Mouse (Mus musculus) hindbrain, embryonic 13.5 days (tissue): ENCODE data around the gene Olfr317. TPM values are rescaled to one million over a fixed set of nuclear protein-coding genes. Genes with fewer than 3 reads are reported as not detected.
"Not testable (repeated sequence)": the region's sequence is repeated elsewhere in the genome, so short reads cannot be mapped to it uniquely, and the experiment has no call there.

Experiments
- ATAC-seq: fragments of 200-750 bp; cut with Nextera tagmentation; 2 replicates; pipeline ENCODE4 v1.8.0; 2017; ENCODE audit warnings: moderate TSS enrichment; ENCODE audit not compliant: low FRiP score
- H3K27ac ChIP-seq: fragments of 300-500 bp; sonication (generic); 2 replicates; pipeline ENCODE4 v1.5.1; 2015; ENCODE audit warnings: inconsistent platforms, mild to moderate bottlenecking, moderate library complexity
- H3K27me3 ChIP-seq: fragments of 300-500 bp; sonication (generic); 2 replicates; pipeline ENCODE4 v1.6.1; 2015; ENCODE audit warnings: mild to moderate bottlenecking, inconsistent platforms
- H3K36me3 ChIP-seq: fragments of 300-500 bp; sonication (generic); 2 replicates; pipeline ENCODE4 v1.6.1; 2015; ENCODE audit warnings: mild to moderate bottlenecking, inconsistent platforms
- H3K4me1 ChIP-seq: fragments of 300-500 bp; sonication (generic); replicated peaks from 2 replicates; pipeline ENCODE4 v1.6.1; 2015; ENCODE audit warnings: inconsistent platforms
- H3K4me2 ChIP-seq: fragments of 300-500 bp; sonication (generic); 2 replicates; pipeline ENCODE4 v1.6.1; 2015; ENCODE audit warnings: inconsistent platforms, mild to moderate bottlenecking, moderate library complexity
- H3K4me3 ChIP-seq: fragments of 300-500 bp; sonication (generic); 2 replicates; pipeline ENCODE4 v1.5.1; 2015; ENCODE audit warnings: mild to moderate bottlenecking, inconsistent platforms
- H3K9ac ChIP-seq: fragments of 300-500 bp; sonication (generic); 2 replicates; pipeline ENCODE4 v1.6.1; 2015; ENCODE audit warnings: mild to moderate bottlenecking, inconsistent platforms
- H3K9me3 ChIP-seq: fragments of 300-500 bp; sonication (generic); 2 replicates; pipeline ENCODE4 v1.6.1; 2016; ENCODE audit warnings: inconsistent platforms
- WGBS: fragments of 180-500 bp; shearing (Covaris S2); methylation state at CpG from one replicate; pipeline ENCODE4 v1.1.7; 2015; 5-methylcytosine and 5-hydroxymethylcytosine counted together
- polyA plus RNA-seq: library from polyadenylated mRNA; unstranded; fragments of >200 nt; fragmentation: Nextera tagmentation; extraction: Ambion mirVana; gene quantifications from 2 replicates; pipeline ENCODE4 v1.2.1, GENCODE M21; 2015

The Olfr317 gene
- 0.14 and 0.23 TPM in 2 replicates for polyA plus RNA-seq

DNA sequence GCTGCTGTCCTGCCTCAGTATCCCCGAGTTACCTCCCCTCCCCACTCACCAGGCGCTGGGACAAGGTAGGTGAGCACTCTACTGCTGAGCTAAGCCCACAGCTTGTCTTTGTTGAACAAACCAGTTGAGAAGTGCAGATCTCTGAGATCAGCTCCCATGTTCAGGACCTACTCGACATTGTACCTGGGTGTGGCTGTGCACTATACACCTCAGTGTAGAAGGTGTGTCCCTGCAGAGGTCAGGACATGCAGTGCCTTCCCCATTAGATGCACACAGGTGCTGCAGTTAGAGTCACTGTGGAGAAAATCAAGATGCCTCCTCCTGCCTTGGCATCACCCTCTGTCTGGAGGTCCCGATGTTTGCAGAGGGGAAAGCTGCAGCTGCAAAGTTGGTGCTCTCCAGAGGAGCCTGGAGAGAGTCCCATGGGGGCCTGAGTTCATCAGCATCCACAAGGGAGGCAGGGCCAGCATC is at the start of gene Olfr317:
Olfr317 (minus strand) TSS at position 421 of the 471 bp plus-strand sequence.
- 79% methylated on average over 4 of the region's 4 CpGs for WGBS
- Histone ChIP-seq H3K4me1 (no peaks in the 10 kb centered on the region), H3K4me3 (no peak within 1 kb of the TSS)

DNA sequence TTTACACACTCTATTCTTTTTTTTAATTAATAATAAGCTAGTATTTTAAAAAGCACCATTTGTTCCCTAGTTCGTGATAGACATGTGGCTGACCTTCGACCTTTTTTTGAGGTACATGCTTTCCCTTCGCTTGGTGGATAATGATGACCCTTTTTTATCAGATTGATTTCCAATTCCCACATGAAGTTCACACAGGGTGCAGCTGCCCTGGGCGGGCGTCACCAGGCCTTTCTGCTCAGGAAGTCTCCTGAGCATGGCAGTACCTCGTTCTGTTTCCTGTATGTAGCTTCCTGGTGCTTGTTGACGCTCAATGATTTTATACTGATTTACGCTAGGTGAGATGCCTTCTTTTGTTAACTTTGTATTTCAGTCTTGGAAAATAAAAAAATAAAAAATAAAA is 49.3 kb upstream of the Olfr317 start:
- H3K4me1 ChIP-seq, result peaks cover 5% of the 10 kb centered on the region; the same call in 1 of the 2 replicates
- H3K27me3 ChIP-seq, result no peaks in the 10 kb centered on the region
- H3K9me3 ChIP-seq, result no peaks in the 10 kb centered on the region
- WGBS, result 80% methylated on average over 8 of the region's 8 CpGs
- no peaks in the 10 kb centered on the region for H3K36me3 ChIP-seq
- no peak overlapping the region for H3K9ac ChIP-seq
- no peak overlapping the region for H3K4me3 ChIP-seq
- no peak overlapping the region for H3K4me2 ChIP-seq
- no peak for ATAC-seq
- no peak overlapping the region for H3K27ac ChIP-seq

More for the DNA sequence above, at the start of gene Olfr317:
- no peak for ATAC-seq
- Histone ChIP-seq H3K9ac (no peak within 1 kb of the TSS), H3K4me2 (no peak within 1 kb of the TSS), H3K27me3 (no peaks in the 10 kb centered on the region), H3K27ac (no peak within 1 kb of the TSS), H3K36me3 (no peaks in the 10 kb centered on the region), H3K9me3 (no peaks in the 10 kb centered on the region)

DNA sequence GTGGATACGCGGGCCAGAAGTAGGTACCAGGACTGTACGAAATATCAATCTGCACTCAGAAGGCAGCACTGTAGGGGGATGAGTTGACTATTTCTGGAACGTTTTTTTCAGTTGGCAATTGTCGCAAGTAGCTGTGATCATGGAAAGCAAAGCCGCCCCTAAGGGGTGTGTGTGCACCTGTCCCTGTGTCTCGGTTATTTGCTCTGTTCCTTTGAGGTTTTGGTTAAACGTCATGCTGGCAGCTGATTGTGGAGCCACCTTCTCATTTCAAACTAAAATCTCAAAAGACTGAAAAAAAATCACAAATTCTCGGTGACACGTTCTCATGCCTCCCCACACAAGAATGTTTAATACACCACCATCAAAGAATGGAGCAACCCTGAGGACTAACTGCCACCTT is 48.6 kb upstream of the Olfr317 start:
- 86% methylated on average over 10 of the region's 10 CpGs for WGBS

DNA sequence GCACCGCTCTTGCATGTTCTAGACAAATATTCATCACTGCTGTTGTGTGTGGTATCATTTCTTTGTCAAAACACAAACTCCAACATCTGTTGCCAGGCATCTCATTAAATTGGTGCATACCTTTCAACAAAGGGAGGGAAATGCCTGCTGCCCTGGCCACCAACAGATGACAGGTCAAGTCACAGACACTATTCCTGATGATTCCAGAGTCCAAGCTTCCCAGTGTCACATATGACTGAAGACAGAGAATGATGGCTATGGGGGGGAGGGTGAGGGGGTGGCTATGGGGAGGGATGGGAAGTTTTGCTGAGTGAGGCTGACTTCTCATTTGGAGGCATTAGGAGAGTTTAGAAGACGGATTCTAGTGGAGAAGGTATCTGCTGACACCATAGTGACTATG is 45.2 kb upstream of the Olfr317 start:
- Histone ChIP-seq H3K27me3 (no peaks in the 10 kb centered on the region), H3K9me3 (no peaks in the 10 kb centered on the region), H3K9ac (no peak overlapping the region), H3K4me3 (no peak overlapping the region), H3K36me3 (no peaks in the 10 kb centered on the region), H3K27ac (no peak overlapping the region), H3K4me2 (no peak overlapping the region), H3K4me1 (peaks cover under 1% of the 10 kb centered on the region; the same call in 1 of the 2 replicates)
- WGBS, result 72% methylated on average over 2 of the region's 2 CpGs
- no peak for ATAC-seq

More for the DNA sequence above, 48.6 kb upstream of the Olfr317 start:
- Histone ChIP-seq H3K4me1 (peaks cover 5% of the 10 kb centered on the region; the same call in 1 of the 2 replicates), H3K4me3 (no peak overlapping the region), H3K4me2 (no peak overlapping the region), H3K9ac (no peak overlapping the region), H3K27me3 (no peaks in the 10 kb centered on the region), H3K27ac (no peak overlapping the region), H3K36me3 (no peaks in the 10 kb centered on the region), H3K9me3 (no peaks in the 10 kb centered on the region)
- ATAC-seq, result no peak

DNA sequence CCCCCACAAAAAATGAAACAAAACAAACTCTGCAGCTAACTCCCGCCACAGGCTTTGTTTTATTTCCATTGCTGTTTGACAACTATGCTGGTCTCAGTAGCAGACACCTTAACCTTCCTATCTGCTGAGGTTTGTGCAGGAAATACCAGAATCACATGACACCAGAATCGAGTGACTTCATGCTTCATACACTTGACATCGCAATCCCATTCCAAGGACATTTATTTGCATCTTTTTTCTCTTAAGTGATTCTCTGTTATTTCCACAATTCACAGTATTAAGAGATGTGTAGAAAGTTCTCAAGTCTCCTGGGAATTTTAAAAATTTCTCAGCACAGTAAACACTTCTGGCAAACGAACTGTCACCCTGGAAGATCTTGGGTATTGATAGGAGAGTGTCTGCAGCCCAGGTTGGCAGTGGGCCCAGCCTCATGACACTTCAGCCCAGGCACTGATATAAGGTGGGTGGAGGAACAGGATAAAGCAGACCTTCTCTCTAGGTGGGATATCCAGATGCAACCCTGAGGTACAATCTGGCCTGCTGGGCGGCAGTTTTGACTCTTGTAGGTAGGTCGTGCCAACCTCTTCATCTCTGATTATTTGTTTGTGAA is 43.6 kb upstream of the Olfr317 start, which contains the start of gene Olfr314:
Olfr314 (plus strand) TSS at position 473 of the 610 bp plus-strand sequence.
- no peak within 1 kb of the TSS for H3K27ac ChIP-seq
- ATAC-seq, result no peak
- no peak within 1 kb of the TSS for H3K4me2 ChIP-seq
- no peaks in the 10 kb centered on the region for H3K9me3 ChIP-seq
- no peak within 1 kb of the TSS for H3K4me3 ChIP-seq
- H3K27me3 ChIP-seq, result no peaks in the 10 kb centered on the region
- no peaks in the 10 kb centered on the region for H3K36me3 ChIP-seq
- H3K4me1 ChIP-seq, result no peaks in the 10 kb centered on the region
- H3K9ac ChIP-seq, result no peak within 1 kb of the TSS
- WGBS, result 86% methylated on average over 6 of the region's 6 CpGs

DNA sequence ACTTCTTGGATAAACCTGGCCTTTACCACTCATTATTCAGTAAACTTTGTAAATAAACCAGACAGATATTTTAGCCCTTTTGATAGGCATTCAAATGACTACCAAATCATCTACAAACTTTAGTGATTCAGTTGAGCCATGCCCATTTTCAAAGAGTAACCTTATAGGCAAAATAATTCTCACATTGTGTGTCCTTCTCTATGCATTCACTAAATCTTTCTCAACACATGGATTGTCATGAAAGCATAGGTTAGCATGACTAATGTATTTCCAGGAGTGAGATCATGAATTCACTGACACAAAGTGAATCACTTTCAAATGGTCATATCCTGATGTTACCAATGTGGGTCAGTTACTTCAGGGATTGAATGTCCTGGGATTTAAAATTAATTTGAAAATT is 33.9 kb upstream of the Olfr317 start, which contains the start of gene Olfr315:
Olfr315 (plus strand) TSS at position 301 of the 400 bp plus-strand sequence.
- Histone ChIP-seq H3K4me1 (no peaks in the 10 kb centered on the region), H3K27ac (no peak within 1 kb of the TSS), H3K4me2 (no peak within 1 kb of the TSS), H3K9ac (no peak within 1 kb of the TSS), H3K36me3 (no peaks in the 10 kb centered on the region), H3K27me3 (no peaks in the 10 kb centered on the region), H3K4me3 (no peak within 1 kb of the TSS), H3K9me3 (no peaks in the 10 kb centered on the region)
- ATAC-seq, result no peak

DNA sequence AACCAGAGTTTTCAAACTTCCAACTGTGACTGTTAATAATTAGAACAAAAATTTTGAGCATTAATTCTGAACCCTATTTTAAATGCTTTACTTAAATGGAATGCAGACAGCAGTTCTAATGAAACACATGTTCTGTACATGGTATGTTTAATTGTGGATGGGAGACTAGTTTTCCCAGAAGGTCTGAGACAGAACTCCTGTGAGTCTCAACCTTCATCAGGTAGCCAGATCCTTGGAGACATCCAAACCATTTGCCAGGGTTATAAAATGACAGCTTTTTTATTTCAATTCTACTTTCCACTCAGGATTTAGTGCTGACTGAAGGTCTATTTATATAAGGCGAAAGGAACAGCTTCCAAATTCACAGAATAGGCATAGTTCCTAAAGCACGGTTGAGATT is 13.4 kb upstream of the Olfr317 start, which contains the start of gene Olfr316:
Olfr316 (plus strand) TSS at position 301 of the 400 bp plus-strand sequence.
- no peak within 1 kb of the TSS for H3K9ac ChIP-seq
- H3K4me1 ChIP-seq, result no peaks in the 10 kb centered on the region
- no peak for ATAC-seq
- H3K36me3 ChIP-seq, result no peaks in the 10 kb centered on the region
- H3K4me2 ChIP-seq, result no peak within 1 kb of the TSS
- no peak within 1 kb of the TSS for H3K27ac ChIP-seq
- no peak within 1 kb of the TSS for H3K4me3 ChIP-seq
- H3K9me3 ChIP-seq, result no peaks in the 10 kb centered on the region
- H3K27me3 ChIP-seq, result no peaks in the 10 kb centered on the region
- WGBS, result 90% methylated on average over 2 of the region's 2 CpGs

DNA sequence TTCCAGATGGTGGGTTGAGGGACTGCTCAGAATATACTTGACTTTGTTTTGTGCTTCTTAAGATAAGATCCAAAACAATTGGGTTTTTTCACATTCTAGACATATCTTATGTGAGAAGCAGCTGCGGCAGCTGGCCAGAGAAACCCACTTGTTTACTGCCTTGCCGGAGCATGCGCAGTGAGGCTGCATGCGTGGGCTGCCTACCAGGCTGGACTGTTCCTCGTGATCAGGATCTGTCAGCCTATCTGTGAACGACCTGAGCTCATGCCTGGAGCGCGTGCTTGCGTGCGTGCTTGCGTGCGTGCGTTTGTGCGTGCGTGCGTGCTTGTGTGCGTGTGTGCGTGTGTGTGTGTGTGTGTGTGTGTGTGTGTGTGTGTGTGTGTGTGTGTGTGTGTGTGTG is 12.1 kb upstream of the Olfr317 start:
- H3K4me2 ChIP-seq, H3K4me1 ChIP-seq, H3K27ac ChIP-seq, H3K4me3 ChIP-seq, H3K9me3 ChIP-seq, H3K36me3 ChIP-seq, H3K27me3 ChIP-seq, H3K9ac ChIP-seq, ATAC-seq: not testable (repeated sequence)
- 86% methylated on average over 18 of the region's 18 CpGs for WGBS

DNA sequence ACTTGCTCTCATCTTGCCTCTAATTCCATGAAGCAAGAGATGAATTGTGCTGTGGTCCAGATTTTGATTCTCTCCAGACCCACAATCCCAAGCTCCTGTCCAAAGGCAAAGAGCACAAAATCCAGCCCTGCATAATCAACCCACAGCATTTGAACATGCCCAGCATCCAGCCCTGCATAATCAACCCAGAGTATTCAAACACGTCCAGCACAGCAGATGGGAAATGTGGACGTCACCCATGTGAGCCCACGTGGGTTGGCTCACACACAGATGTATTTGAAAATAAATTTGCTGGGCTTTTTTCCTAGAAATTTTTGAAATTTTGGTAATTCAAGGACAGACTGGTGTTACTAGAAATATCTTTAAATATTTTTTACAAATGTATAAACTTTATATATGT is 5.6 kb downstream of the Olfr317 start:
- no peaks in the 10 kb centered on the region for H3K27me3 ChIP-seq
- 48% methylated on average over 3 of the region's 3 CpGs for WGBS
- no peak overlapping the region for H3K27ac ChIP-seq

DNA sequence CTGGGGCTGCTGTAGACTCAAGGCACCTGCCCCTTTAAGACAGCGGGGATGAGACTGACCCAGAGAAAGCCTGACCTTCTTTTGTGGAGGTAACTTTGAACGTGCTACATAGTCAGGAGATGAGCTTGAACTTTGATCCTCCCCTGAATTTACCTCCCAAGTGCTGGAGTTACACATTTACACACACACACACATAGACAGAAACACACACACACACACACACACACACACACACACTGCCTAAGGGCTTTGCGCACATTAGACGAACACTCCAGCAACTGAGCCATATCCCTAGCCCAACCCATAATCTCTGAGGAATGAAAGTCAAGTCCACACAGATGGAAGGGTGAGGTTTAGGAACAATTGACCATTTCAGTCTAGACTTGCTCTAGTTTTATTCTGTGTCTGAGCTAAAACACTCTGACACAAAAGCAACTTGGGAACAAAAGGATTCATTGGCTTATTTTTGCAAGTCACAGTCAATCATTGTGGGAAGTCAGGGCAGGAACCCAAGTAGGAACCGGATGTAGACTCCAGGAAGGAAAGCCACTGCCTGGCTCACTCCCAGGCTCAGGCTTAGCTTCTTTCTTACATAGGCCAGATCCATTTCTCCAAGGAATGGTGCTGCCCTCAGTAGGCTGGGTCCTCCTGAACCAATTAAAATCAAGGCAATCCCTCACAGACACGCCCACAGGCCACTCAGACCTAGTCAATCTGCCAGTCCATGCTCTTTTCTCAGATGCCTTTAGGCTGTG is 10.9 kb downstream of the Olfr317 start:
- H3K4me1 ChIP-seq, H3K9ac ChIP-seq, H3K4me2 ChIP-seq, ATAC-seq, H3K9me3 ChIP-seq, H3K27ac ChIP-seq, H3K27me3 ChIP-seq, H3K36me3 ChIP-seq, H3K4me3 ChIP-seq: not testable (repeated sequence)
- 86% methylated on average over 6 of the region's 6 CpGs for WGBS

More for the DNA sequence above, 5.6 kb downstream of the Olfr317 start:
- Histone ChIP-seq H3K4me2 (no peak overlapping the region), H3K9me3 (no peaks in the 10 kb centered on the region), H3K4me3 (no peak overlapping the region), H3K4me1 (no peaks in the 10 kb centered on the region), H3K9ac (no peak overlapping the region), H3K36me3 (no peaks in the 10 kb centered on the region)
- no peak for ATAC-seq

DNA sequence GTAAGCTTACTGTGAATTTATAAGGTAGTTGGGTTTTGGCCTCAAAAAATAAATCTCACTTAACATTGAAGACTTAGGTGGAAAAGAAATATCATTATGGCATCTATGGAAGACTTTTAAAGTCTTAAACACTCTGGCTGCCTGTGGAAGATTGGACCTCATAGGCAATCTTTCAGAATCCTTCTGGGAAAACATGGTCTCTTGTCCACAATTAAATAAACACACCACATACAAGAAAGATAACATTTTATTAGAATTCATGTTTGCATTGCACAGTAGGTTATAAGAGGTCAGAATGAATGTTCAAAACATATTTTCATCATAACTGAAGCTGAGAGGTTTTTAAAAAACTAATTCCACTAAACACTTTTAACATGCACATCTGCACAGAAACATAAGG is 15.1 kb downstream of the Olfr317 start, which contains the start of gene Olfr318:
Olfr318 (minus strand) TSS at position 101 of the 400 bp plus-strand sequence.
- no peak within 1 kb of the TSS for H3K4me3 ChIP-seq
- H3K27ac ChIP-seq, result no peak within 1 kb of the TSS
- no peaks in the 10 kb centered on the region for H3K9me3 ChIP-seq
- no peaks in the 10 kb centered on the region for H3K4me1 ChIP-seq
- H3K27me3 ChIP-seq, result no peaks in the 10 kb centered on the region
- H3K4me2 ChIP-seq, result no peak within 1 kb of the TSS
- ATAC-seq, result no peak
- no peaks in the 10 kb centered on the region for H3K36me3 ChIP-seq
- H3K9ac ChIP-seq, result no peak within 1 kb of the TSS

DNA sequence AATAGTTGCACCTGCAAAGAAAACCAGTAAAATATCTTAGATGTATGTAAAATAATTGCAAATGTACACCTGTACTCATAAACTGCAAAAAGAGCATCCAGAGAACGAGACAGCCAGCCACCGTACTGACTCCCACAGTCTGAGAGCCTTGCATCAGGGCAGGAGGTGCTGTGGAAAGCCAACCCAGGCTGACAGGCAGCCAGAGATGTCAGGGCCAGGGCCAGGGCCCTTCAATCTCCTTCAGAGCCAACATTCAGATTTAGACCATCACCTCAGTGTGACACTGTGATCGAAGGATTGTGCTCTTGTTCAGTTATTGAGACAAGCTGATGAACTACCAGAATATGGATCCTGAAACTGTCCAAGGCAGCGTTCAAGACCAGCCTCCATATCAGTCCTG is 19.3 kb downstream of the Olfr317 start:
- no peak overlapping the region for H3K4me3 ChIP-seq
- H3K4me2 ChIP-seq, result no peak overlapping the region
- no peaks in the 10 kb centered on the region for H3K4me1 ChIP-seq
- no peak overlapping the region for H3K9ac ChIP-seq
- 90% methylated on average over 4 of the region's 4 CpGs for WGBS
- no peaks in the 10 kb centered on the region for H3K27me3 ChIP-seq
- no peaks in the 10 kb centered on the region for H3K36me3 ChIP-seq
- no peaks in the 10 kb centered on the region for H3K9me3 ChIP-seq
- ATAC-seq, result no peak
- no peak overlapping the region for H3K27ac ChIP-seq
